ENCODE assay signal across 22 mouse cellular contexts in genomic region chr5:96859938-96860337, GRCm38 (mm10).
A peak's percentile ranks its signal among the peaks of the same experiment; 100 is the strongest.
DNase-seq lines count a peak whose midpoint lies in the region; ATAC-seq and TF ChIP-seq lines count a peak whose summit lies in the region.
"Had no signal": no experiment of that assay in that cellular context is flagged by ENCODE, and none has a peak within 500 bp of the region (broad histone marks: within the 10 kb centered on the region; RNA-seq: fewer than 3 reads in every experiment).

No protein-coding gene starts in this region.

- TF ChIP-seq CTCF in layer of hippocampus, adult 2 months (conservative IDR thresholded peaks at IDR 0.05): no peak

- peak overlapping the region; percentile 60 for H3K4me3 ChIP-seq in megakaryocyte, embryonic 14.5 days (replicated peaks)
- no peak overlapping the region for H3K4me3 ChIP-seq in intestine, embryonic 16.5 days (ENCODE audit: low read length)
- H3K4me3 ChIP-seq in layer of hippocampus, adult 2 months: no peak overlapping the region
- no peak overlapping the region for H3K4me3 ChIP-seq in kidney, embryonic 14.5 days (ENCODE audit: low read length)
- H3K4me3 ChIP-seq: embryonic facial prominence, embryonic 15.5 days; erythroblast, embryonic 14.5 days; forebrain, embryonic 10.5 days; heart, adult 2 months; heart, embryonic 13.5 days had no signal

- H3K9ac ChIP-seq in intestine, embryonic 16.5 days (ENCODE audit: low read depth, low read length): no peak overlapping the region
- H3K9ac ChIP-seq in kidney, embryonic 14.5 days (ENCODE audit: low read depth, low read length): no peak overlapping the region
- H3K9ac ChIP-seq: embryonic facial prominence, embryonic 15.5 days; heart, embryonic 13.5 days had no signal

- peaks cover 75% of the 10 kb centered on the region for H3K4me1 ChIP-seq in megakaryocyte, embryonic 14.5 days
- H3K4me1 ChIP-seq in intestine, embryonic 16.5 days (ENCODE audit: control insufficient read depth, insufficient read depth, low read length): no peaks in the 10 kb centered on the region
- H3K4me1 ChIP-seq in kidney, embryonic 14.5 days (ENCODE audit: control insufficient read depth, insufficient read depth, low read length): no peaks in the 10 kb centered on the region
- H3K4me1 ChIP-seq: embryonic facial prominence, embryonic 15.5 days; forebrain, embryonic 10.5 days had no signal

- H3K4me2 ChIP-seq in intestine, embryonic 16.5 days (ENCODE audit: low read depth, low read length): no peak overlapping the region
- H3K4me2 ChIP-seq in kidney, embryonic 14.5 days (replicated peaks; ENCODE audit: low read depth, low read length): no peak overlapping the region
- H3K4me2 ChIP-seq: embryonic facial prominence, embryonic 15.5 days; heart, embryonic 13.5 days had no signal

- no peak for DNase-seq in layer of hippocampus, adult 2 months (ENCODE audit: low spot score in 2 of 2)
- no peak for DNase-seq in adrenal gland, adult (ENCODE audit: inconsistent age in 2 of 2, low spot score in 1 of 2)
- DNase-seq: adrenal gland, adult 2 months; adrenal gland, postnatal 25 days; cerebellum, adult 18-20 months; cerebellum, adult 9-11 months; embryo, embryonic 11 days; heart, adult 2 months; heart, postnatal 36 days; kidney, adult 11 months had no signal

- H3K27ac ChIP-seq in intestine, embryonic 16.5 days (ENCODE audit: low read length): no peak overlapping the region
- H3K27ac ChIP-seq in layer of hippocampus, adult 2 months: no peak overlapping the region
- no peak overlapping the region for H3K27ac ChIP-seq in kidney, embryonic 14.5 days (ENCODE audit: low read depth, low read length)
- H3K27ac ChIP-seq: embryonic facial prominence, embryonic 15.5 days; forebrain, embryonic 10.5 days; heart, adult 2 months; heart, embryonic 13.5 days; hindbrain, postnatal 0 days had no signal

- H3K9me3 ChIP-seq in megakaryocyte, embryonic 14.5 days: no peaks in the 10 kb centered on the region
- H3K9me3 ChIP-seq in intestine, embryonic 16.5 days (ENCODE audit: control insufficient read depth, low read length): no peaks in the 10 kb centered on the region
- H3K9me3 ChIP-seq in kidney, embryonic 14.5 days (ENCODE audit: control insufficient read depth, low read length): no peaks in the 10 kb centered on the region
- H3K9me3 ChIP-seq: embryonic facial prominence, embryonic 15.5 days; forebrain, embryonic 10.5 days; G1E; heart, embryonic 13.5 days had no signal

- WGBS in intestine, embryonic 16.5 days: 84% methylated on average over 1 of the region's 1 CpGs
- 84% methylated on average over 1 of the region's 1 CpGs for WGBS in kidney, embryonic 14.5 days

- ATAC-seq in megakaryocyte, adult 5-6 weeks (ENCODE audit: poor library complexity, severe bottlenecking): no peak
- ATAC-seq in common myeloid progenitor, adult 5-6 weeks (replicated peaks; ENCODE audit: low read depth, poor library complexity, severe bottlenecking): 0 out of 2 replicates have a peak, but pooled peaks have one; percentile 60
- ATAC-seq in intestine, embryonic 16.5 days: peak; percentile 46; the same call in 1 of the 2 replicates
- no peak for ATAC-seq in kidney, embryonic 14.5 days (ENCODE audit: low FRiP score, low TSS enrichment)
- ATAC-seq: forebrain, embryonic 14.5 days; hindbrain, postnatal 0 days had no signal

- H3K36me3 ChIP-seq in megakaryocyte, embryonic 14.5 days (replicated peaks; ENCODE audit: low read length): no peaks in the 10 kb centered on the region
- no peaks in the 10 kb centered on the region for H3K36me3 ChIP-seq in intestine, embryonic 16.5 days (ENCODE audit: control insufficient read depth, insufficient read depth, low read length)
- H3K36me3 ChIP-seq in kidney, embryonic 14.5 days (ENCODE audit: control insufficient read depth, insufficient read depth, low read length): no peaks in the 10 kb centered on the region
- H3K36me3 ChIP-seq: embryonic facial prominence, embryonic 15.5 days; forebrain, embryonic 10.5 days; heart, embryonic 13.5 days had no signal

- H3K27me3 ChIP-seq in megakaryocyte, embryonic 14.5 days (replicated peaks): no peaks in the 10 kb centered on the region
- no peaks in the 10 kb centered on the region for H3K27me3 ChIP-seq in intestine, embryonic 16.5 days (replicated peaks; ENCODE audit: control insufficient read depth, insufficient read depth, low read length)
- H3K27me3 ChIP-seq in kidney, embryonic 14.5 days (ENCODE audit: control insufficient read depth, insufficient read depth, low read length): no peaks in the 10 kb centered on the region
- H3K27me3 ChIP-seq: embryonic facial prominence, embryonic 15.5 days; heart, embryonic 13.5 days had no signal

Comparison
In these comparisons a context has a peak if more than half of its experiments do, and no peak if none do; other contexts are left out.
1. ATAC-seq: peak in common myeloid progenitor, adult 5-6 weeks (single experiment) and intestine, embryonic 16.5 days (single experiment); none in megakaryocyte, adult 5-6 weeks (single experiment) and kidney, embryonic 14.5 days (single experiment).